Mouse (Mus musculus) adrenal gland, adult 2 months (tissue): ENCODE data around the gene Shh. TPM values are rescaled to one million over a fixed set of nuclear protein-coding genes. Genes with fewer than 3 reads are reported as not detected.

ENCODE experiments used
- polyA plus RNA-seq: library from polyadenylated mRNA; depleted of rRNA; stranded (reverse); fragments of >200 nt; gene quantifications from 2 replicates; pipeline ENCODE4 v1.2.3, GENCODE M21; 2012; rRNA removed
- total RNA-seq, 2 experiments: library from RNA; stranded (reverse); gene quantifications; 2 replicates each; pipeline ENCODE4 v1.2.3; 2021

Gene Shh
- total and polyA plus RNA-seq, 3 experiments = 10.4 to 33.1 (median 19.4) TPM

Other genes starting within 250 kb of the Shh start
- not detected for gene Cnpy1, start 221.4 kb downstream of the Shh start, total RNA-seq
- gene Cnpy1, start 221.4 kb downstream of the Shh start, polyA plus RNA-seq = not detected in 2 replicates
- 10 to 100 TPM; 34.4 to 48.4 TPM for gene Rbm33, start 150.1 kb downstream of the Shh start, total RNA-seq
- 26.4 and 36.5 TPM in 2 replicates for gene Rbm33, start 150.1 kb downstream of the Shh start, polyA plus RNA-seq